Mouse (Mus musculus): ENCODE measurements around the gene Rffl.

Rffl gene

DNA sequence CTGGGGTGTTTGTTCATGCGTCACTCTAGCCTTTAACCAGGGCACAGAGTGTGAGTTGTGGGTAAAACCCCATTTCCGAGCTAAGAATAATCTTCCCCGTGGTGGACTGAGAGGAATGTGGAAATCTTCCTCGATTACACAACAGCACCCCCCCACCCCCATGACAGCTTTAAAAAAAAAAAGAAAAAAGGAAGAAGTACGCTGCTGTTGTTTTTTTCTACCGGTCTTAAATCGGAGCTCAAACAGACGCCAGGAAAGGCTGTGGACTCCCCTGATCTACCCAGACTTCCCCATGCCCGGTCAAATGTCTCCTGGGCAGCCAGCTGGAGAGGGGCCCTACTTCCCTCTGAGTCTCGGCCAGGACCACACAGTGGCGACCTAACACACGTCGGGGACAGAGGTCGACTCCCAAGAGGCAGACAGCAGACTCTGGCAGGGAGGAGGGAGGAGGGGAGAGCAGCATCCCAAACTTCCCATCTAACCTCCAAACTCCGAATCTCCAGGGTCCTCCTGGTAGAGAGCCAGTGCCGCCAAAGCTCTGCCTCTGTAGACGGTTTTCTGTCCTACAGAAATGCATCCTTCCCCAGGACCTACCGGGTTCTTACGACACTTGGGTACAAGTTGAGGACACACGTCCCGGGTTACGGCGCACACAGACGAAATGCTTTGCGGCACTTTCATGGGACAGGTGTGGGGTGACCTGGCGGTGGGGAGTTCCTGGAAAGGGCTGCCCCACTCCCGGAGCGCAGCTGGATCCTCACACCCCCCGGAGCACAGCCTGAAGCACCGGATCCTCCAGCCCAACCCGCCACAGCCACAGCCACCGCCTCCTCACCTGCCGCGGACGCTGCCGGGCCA lies 608 bp downstream of the Rffl start:
- peak; percentile 26 to 58 for DNase-seq

DNA sequence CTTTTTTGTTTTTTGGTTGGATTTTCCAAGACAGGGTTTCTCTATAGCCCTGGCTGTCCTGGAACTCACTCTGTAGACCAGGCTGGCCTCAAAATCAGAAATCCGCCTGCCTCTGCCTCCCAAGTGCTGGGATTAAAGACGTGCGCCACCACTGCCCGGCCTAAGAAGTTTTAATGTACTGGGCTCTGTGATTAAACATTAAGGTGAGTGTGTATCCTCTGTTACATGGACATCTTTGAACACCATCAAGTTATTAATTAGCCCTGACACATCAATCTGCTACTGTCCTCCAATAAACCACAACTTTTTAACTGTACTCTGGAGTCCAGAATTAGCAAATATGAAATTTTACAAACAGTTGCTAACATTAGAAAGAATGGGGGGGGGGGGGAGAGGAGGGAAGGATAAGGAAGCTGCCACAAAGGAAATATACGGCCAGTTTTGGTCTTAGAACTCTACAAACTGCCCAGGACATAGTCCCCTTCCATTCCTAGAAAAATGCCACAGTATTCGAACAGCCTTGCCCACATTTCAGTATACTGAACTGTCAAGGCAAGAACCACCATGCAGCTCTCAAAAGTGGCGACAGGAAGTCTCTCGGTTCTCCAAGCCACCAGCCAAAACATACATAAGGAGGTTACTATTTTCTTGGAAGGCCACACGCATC lies 1.4 kb downstream of the Rffl start:
- DNase-seq, result no peak

DNA sequence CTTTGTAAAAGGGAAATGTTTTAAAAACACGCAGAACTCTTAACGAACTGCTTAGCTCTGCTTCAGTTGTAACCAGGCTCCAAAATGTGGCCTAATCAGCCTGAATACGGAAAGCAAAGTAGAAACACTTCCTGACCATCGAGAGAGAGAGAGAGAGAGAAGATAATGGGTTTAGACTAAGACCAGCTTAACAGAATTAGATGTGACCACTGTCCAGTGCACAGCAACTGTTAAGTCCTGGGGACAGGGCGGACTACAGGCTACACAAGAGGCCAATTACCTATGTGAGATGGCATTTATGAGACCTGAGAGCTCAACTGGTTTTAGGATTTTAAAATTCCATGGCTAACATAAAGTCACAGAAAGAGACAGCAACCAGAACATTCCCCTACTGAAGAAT lies 3.1 kb downstream of the Rffl start:
- DNase-seq, result no peak

DNA sequence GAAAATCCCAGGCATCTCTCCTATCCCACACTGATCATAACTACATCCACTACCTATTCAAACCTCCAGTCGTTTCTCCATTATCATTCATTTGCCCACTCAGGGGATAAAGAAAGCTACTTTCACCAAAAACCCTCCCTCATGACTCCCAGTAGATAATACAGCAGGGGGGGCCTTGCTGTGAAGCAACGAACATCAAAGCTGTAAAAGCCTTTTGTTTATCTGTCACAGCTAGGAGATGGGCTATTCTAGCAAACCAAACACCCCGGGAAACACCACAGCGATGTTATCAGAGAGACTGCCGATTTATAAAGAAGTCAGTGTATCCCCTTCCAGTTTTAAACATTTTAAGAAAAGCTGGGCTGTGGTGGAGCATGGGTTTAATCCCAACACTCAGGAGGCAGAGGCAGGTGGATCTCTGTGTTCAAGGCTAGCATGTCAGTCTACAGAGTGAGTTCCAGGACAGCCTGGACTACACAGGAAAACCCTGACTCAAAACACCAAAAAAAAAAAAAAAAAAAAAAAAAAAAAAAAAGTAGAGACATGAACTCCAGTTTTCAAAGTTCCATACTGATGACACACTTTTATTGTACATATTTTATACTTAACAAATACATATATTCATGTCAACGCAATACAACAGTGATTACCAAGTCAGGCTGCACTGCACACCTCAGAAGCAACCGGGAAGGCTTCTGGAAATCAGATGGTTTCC lies 4.0 kb downstream of the Rffl start:
- no peak for DNase-seq

DNA sequence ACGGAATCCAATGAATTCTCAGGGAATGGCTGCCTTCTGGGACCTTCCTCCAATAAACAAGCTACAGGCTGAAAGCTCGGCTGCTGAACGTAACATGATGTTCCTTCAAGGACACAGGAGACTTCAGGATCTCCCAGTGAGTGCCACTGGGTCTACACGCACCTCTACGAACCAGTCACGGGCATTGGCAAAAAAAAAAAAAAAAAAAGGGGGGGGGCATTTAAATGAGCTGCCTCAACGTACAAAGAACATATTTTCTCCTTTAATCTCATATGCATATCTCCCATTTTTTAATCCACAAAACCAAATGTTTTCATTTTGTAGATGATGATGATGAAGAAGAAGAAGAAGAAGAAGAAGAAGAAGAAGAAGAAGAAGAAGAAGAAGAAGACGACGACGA lies 5.1 kb downstream of the Rffl start:
- no peak for DNase-seq

DNA sequence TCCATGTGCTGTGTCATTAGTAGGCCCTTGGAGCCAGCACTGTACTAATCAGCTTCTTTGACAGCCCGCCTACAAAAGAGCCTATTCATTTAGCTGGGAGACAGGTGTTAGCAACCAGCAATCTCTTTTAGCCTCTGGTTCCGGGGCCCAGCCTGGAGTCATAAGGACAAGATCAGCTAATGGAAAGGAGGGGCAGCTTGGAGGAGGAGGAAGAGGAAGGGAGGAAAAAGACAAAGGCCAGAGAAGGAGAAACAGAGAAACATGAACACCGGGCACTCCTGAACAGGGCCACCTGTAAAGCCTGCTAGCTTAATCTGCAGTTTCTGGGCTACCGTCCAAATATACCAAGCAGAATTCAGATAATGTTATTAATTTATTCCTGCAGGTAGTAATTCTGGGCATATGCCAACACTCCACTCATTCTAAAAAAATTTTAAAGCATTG lies 7.5 kb downstream of the Rffl start:
- DNase-seq, result no peak

DNA sequence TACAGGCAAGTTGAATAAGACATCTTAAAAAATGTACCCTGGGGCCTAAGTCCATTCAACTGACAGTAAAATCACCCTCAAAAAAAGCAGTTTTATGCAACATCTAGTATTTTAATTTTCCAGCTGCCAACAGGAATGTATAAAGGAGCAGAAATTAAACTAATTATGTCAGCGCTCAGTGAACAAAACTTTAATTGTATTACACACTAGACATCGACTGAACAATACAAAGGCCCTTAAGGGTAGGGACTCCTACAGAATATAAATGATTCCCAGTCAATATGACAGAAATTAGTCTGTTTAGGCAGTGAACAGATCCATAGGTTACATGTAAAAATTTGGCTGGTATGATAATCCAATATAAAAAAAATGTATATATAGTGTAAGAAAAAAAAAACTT lies 8.0 kb downstream of the Rffl start:
- DNase-seq, result no peak

DNA sequence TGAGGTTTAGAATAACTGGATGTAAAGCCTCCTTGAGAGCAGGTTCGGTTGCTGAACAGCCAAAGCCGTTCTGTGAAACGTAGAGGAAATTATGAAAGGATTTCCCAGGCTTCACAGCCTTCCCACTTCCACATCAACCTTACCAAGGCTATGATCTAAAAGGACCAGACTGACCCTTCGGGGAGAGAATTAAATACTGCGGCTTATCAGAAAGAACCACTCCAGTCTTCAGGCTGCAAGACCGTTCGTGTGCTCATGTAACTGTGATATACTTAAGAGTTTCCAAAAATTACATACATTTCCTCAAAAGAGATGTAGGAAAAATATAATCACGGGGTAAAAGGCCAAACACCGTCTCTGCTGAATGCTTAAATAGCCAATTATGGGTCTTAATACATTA lies 8.4 kb downstream of the Rffl start:
- no peak for DNase-seq

DNA sequence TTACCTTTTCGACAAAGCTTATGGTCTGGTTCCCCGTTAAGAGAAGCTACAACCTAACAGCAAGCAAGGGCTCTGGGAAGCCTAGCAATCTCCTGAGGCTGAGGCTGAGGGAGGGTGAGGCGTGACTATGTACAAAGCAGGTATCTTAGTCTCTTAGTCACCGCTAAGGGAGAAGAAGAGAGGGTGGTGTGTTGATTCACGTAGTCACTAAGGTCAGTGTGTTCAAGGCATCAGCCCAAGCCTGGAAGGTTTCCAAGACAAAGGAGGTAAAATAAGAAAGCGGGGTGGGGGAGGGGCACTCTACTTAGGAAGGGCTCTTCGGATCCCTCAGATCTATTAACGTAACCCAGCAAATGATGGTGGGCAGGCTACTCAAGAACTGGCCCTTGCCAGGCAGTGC lies 9.5 kb downstream of the Rffl start:
- DNase-seq, result no peak

DNA sequence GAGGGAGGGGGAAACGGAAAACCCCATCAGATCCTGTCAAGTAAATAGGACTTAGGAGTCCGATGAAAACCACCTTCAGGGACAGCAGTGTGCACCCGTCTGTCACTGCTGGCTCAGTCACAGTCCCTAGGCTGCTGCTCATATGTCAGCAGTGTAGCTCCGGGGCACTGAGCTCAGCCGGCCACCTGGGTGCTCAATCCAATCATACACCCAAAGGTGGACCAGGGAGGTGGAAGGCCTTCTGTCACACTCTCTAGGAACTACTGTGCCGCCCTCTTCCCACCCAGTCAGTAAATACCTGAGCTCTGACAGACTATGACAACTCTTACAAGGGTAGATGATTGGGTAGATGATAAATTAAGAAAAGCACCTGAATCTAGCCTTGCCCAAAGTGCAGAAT lies 10.3 kb downstream of the Rffl start:
- no peak for DNase-seq

DNA sequence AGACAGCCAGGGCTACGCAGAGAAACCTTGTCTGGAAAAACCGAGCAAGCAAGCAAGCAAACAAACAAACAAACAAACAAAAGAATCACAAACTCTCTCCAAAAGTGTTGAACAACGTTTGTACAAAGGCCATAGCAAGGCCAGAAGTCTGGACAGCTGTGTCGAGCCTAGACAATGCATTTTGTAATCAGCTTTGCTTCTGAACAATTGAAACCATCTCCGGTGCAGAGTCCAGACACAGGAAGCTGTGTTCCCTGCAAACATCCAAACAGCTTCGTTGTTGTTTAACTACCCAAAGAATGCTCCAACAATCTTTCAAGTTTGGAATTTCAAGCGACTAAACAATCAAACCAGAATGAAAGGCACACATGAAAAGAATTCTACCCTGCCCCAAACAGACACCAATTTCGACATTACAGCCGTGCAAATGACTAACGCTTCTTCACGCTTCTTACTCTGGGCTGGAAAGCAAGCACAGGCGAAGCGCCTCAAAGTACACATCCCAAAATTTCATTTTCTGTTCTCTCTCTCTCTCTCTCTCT lies 13.6 kb downstream of the Rffl start:
- DNase-seq, result no peak

DNA sequence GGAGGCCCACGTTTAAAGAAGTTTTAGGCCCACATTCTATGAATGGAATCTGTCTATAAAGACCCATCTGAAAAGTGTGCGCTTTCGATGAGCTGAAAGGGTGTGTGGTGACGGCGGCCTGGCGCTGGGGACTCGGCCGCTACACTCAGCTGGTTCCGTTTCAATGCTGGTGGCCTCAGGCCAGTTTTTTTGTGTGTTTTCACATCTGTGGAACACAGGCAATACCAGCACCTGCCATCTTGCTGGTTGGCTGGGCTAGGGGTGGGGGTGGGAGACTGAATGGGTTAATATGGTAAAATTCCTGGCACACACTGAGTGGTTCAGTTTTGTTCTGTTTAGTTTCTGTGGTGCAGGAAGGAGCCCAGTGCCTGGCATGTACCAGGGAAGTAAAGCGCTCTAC lies 15.0 kb downstream of the Rffl start:
- DNase-seq, result peak in 1 of 2 experiments; percentile 20

DNA sequence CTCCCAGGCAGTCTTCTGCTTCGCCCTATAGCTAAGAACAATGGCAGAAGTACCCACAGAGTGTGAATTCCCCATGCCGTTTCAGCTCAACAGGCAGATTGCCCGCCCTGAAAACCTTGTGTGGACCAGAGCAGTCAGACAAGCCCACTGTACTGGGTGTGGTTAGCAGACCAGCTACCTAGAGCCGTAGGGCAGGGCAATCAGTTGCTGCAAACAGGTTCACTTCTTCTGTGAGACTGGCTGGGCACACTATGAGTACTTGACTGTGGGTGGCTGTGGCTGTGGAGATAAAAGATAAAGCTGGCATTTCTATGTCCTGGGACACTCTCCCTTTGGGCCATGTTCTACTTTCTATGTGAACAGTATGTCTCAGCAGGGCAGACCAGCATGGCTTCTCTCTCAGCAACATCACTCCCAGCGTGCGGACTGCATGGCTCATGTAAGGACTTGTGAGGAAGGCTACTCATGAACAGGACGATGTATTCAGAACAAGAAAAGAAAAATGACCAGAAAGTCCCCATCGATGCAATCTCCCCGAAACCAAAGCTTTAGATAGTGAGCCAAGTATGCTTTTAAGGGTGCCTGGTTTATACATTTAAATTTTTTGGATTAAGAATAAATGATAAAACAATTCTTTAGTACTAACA lies 15.6 kb downstream of the Rffl start:
- DNase-seq, result no peak

DNA sequence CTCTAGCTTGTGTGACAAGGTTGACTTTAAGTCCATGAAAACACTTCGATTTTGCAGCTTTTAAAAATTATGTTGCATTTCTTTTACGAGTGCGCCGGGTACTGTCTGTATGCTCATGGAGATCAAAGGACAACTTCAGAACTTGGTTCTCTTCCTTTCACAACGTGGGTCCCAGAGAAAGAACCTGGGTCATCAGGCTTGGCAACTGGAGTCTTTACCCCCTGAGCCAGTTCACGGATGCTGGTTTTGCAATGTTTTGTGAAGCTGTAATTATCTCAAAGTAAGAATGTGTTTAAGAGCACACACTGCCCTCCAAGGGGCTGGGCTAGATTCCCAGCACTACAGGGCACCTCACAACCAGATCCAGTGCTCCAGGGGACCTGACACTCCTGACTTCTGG lies 16.9 kb downstream of the Rffl start:
- DNase-seq, result no peak

DNA sequence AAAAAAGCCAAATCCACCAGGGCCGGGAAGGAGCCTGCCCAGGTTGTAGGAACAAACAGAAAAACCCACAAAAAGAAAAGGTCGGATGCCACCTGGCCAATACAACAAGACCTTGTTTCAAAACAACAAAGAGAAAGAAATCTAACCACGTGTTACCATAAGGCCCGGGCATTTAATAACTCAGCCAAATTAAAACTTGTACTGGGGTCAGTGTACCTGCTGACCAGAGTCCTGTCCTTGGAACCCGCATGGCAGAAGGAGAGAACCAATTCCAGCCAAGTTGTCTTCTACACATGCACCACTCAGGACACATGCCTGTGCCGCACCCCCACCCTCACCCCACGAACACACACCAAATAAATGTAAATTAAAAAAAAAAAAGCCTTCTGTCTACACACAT lies 18.1 kb downstream of the Rffl start:
- no peak for DNase-seq

DNA sequence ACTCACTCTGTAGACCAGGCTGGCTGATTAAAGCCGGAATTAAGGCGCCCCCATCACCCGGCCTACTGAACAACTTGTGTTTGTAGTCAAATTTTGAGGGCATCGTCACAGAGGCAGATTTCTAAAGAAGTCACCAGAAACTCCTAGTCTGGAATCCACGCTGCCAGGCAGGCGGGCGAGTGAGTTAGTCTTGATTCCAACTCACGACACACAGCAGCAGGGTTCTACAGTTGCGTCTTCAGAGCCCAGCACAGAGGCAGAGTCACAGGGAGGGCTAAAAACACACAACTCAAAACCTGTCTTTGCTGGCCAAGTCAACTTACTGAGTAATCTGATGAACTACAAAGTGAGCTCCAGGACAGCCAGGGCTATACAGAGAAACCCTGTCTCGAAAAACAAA lies 18.5 kb downstream of the Rffl start:
- no peak for DNase-seq

DNA sequence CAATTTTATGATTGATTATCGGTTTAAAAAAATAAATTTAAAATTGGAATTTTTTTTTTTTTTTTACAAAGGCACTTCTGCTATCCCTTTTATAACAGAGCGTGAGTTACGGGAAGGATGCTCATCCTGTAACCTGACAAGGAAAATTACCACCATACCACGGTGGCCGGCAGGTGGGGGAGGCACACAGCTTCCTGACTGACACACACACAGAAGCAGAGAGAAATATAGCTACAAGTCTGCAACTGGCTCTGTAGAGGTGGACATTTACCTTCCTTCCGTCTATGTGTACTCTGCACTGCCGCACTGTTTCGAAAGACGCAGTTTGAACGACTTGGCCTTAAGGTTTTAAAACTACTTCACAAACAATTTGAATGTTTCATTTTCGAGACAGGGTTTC lies 18.9 kb downstream of the Rffl start:
- DNase-seq, result no peak

DNA sequence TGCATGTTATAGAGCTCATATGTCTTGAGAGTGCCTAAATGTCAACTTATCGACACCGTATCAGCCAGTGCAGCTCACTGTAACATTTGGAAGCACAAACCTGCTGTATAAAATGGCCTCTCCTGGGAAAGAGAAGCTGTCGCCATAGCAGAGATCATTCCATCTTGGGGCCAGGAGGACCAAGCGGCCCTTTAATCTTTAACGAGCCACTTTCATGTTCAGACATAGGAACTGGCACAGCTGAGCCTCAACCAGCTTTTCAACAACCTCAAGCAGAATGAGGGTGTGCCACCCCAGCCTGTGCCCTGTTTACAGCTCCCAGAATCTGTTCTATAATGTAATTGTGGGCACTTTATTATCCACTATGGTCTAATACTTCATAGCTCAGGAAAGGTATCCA lies 20.8 kb downstream of the Rffl start:
- DNase-seq, result no peak

DNA sequence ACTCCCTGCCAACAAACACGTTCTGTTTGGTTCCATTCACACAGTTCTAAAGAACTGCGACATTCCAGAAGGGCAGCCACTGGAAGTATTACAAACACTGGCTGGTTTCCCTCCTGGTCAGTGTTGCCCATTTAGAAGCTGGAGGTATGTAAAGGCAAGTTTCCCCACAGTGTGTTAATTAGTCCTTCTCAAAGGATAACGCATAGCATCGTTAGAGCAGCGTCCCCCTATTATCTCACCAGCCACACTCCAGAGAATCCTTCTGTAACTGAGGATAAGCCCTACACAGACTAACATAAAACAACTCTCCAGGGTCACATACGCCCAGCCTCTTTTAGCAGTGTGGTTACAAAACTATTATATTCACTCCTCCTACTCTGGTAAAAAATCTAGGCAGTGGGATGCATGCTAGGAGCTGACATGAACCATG lies 23.4 kb downstream of the Rffl start:
- DNase-seq, result no peak

DNA sequence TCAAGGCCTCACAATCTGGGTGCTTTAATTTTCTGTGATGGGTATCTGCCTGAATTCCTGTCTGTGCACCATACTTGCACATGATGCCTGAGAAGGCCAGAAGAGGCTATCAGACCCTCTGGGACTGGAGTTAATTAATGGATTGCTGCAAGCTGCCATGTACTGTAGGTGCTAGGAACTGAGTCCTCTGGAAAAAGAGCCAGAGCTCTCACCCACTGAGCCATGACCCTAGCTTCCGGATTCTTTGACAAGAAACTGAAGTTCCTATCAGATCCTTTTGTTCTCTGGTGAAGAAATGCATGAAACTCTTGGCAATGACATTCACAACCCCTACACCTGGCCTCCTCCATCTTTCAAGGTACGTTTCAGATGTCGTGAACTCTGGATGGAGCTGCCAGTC lies 24.1 kb downstream of the Rffl start:
- no peak for DNase-seq

DNA sequence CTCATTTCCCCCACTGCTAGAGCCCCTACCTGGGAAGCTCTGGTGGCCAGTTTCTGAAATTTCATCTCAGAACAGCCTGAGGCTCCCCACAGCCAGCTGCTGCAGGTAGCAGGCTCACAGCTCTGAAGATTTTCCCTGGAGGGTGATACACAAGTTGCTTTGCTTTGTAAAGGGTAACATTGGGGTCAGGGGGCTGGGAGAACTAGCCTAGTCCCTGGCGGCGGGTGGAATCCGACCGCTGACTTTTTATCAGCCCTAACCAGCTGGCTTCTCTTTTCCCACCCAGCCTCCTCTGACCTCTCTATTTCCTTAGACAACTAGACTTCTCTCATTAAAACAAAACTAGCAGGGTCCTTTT lies 25.0 kb downstream of the Rffl start:
- DNase-seq, result no peak

DNA sequence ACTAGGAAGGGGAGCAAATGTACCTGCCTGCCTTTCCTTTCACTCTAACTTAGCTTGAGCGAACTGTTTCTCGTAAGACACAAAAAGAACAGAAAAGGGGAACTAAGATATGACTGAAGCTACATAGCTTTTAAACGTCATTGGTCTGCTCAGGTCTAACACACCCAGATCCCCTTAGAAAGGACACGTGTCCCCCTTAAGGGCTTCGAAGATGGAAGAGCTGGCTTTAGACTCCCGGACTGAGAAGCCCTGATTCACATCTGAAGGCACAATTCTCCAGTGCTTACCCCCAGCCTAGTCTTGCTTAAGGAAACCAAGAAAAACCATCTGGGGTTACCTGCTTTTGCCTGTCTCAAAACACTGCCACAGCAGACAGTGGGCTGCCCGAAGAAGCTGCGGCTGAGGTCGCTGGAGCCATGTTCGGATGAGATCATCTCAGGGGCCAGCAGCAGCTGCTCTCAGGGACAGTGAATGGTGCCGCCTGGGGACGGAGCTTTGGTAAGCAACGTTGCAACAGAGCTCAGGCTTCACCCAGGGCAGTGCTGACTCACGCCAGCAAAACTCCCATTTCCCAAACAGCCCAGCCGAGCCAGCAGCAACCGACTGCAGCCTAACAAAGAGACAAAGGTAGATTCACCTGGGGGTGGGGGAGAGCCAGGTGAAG lies 25.5 kb downstream of the Rffl start:
- peak; percentile 28 to 46 for DNase-seq

Data from cerebellum, postnatal 14 days (tissue).